Comparison of ENCODE assay signal across 11 mouse cellular contexts in genomic region chr4:62731531-62732063, GRCm38 (mm10).
DNase-seq lines count a peak whose midpoint lies in the region; ATAC-seq and TF ChIP-seq lines count a peak whose summit lies in the region.
"Had no signal": no experiment of that assay in that cellular context is flagged by ENCODE, and none has a peak within 500 bp of the region (broad histone marks: within the 10 kb centered on the region; RNA-seq: fewer than 3 reads in every experiment).

No protein-coding gene starts in this region.

- no peak overlapping the region for H3K9ac ChIP-seq in heart, embryonic 16.5 days (ENCODE audit: low read length)
- no peak overlapping the region for H3K9ac ChIP-seq in stomach, embryonic 15.5 days
- H3K9ac ChIP-seq in hindbrain, embryonic 16.5 days (ENCODE audit: low read depth, low read length), result no peak overlapping the region
- H3K9ac ChIP-seq: forebrain, embryonic 12.5 days had no signal

- H3K4me3 ChIP-seq in gastrocnemius, adult 2 months, result no peak overlapping the region
- H3K4me3 ChIP-seq in heart, embryonic 16.5 days (ENCODE audit: low read length), result no peak overlapping the region
- no peak overlapping the region for H3K4me3 ChIP-seq in stomach, embryonic 15.5 days (replicated peaks)
- no peak overlapping the region for H3K4me3 ChIP-seq in hindbrain, embryonic 16.5 days (ENCODE audit: low read length)
- H3K4me3 ChIP-seq: forebrain, embryonic 12.5 days had no signal

- no peaks in the 10 kb centered on the region for H3K27me3 ChIP-seq in heart, embryonic 16.5 days (ENCODE audit: control insufficient read depth, insufficient read depth, low read length)
- no peaks in the 10 kb centered on the region for H3K27me3 ChIP-seq in stomach, embryonic 15.5 days (replicated peaks)
- no peaks in the 10 kb centered on the region for H3K27me3 ChIP-seq in hindbrain, embryonic 16.5 days (replicated peaks; ENCODE audit: control insufficient read depth, insufficient read depth, low read length)
- H3K27me3 ChIP-seq: forebrain, embryonic 12.5 days had no signal

- 72% methylated on average over 6 of the region's 6 CpGs for WGBS in heart, embryonic 16.5 days
- WGBS in stomach, embryonic 15.5 days, result 75% methylated on average over 6 of the region's 6 CpGs
- 85% methylated on average over 6 of the region's 6 CpGs for WGBS in hindbrain, embryonic 16.5 days

- intact Hi-C loops in gastrocnemius, adult 2 months (cut with DNase I), result loop anchor here (5.0 kb wide), 1 partner anchor 34 kb away; no protein-coding TSS in a partner anchor

- H3K4me1 ChIP-seq in heart, embryonic 16.5 days (ENCODE audit: control insufficient read depth, insufficient read depth, low read length), result peaks cover 54% of the 10 kb centered on the region
- H3K4me1 ChIP-seq in stomach, embryonic 15.5 days, result peaks cover 31% of the 10 kb centered on the region
- H3K4me1 ChIP-seq in hindbrain, embryonic 16.5 days (ENCODE audit: control insufficient read depth, insufficient read depth, low read depth, low read length), result peaks cover 10% of the 10 kb centered on the region

- peak overlapping the region; percentile 76 for H3K27ac ChIP-seq in gastrocnemius, adult 2 months
- peak overlapping the region; percentile 96 for H3K27ac ChIP-seq in heart, embryonic 16.5 days (ENCODE audit: low read length)
- peak overlapping the region; percentile 87 for H3K27ac ChIP-seq in stomach, embryonic 15.5 days
- no peak overlapping the region for H3K27ac ChIP-seq in hindbrain, embryonic 16.5 days (ENCODE audit: low read depth, low read length)
- H3K27ac ChIP-seq: forebrain, embryonic 12.5 days had no signal

- no peak for TF ChIP-seq CTCF in gastrocnemius, adult 2 months (IDR thresholded peaks at IDR 0.05)

- no peaks in the 10 kb centered on the region for H3K9me3 ChIP-seq in heart, embryonic 16.5 days (replicated peaks; ENCODE audit: control insufficient read depth, low read length)
- no peaks in the 10 kb centered on the region for H3K9me3 ChIP-seq in stomach, embryonic 15.5 days
- no peaks in the 10 kb centered on the region for H3K9me3 ChIP-seq in hindbrain, embryonic 16.5 days (ENCODE audit: control insufficient read depth, low read length)
- H3K9me3 ChIP-seq: forebrain, embryonic 12.5 days had no signal

- peak; percentile 51 for DNase-seq in lung, postnatal 10 days
- no peak for DNase-seq in lung, postnatal 36 days
- peak; percentile 76 for DNase-seq in gastrocnemius, adult 2 months
- DNase-seq in kidney, adult 18-20 months, result no peak
- DNase-seq: right cerebral cortex, postnatal 4 days; thymus, adult 18-20 months had no signal

- H3K4me2 ChIP-seq in heart, embryonic 16.5 days (ENCODE audit: low read depth, low read length), result no peak overlapping the region
- no peak overlapping the region for H3K4me2 ChIP-seq in stomach, embryonic 15.5 days
- no peak overlapping the region for H3K4me2 ChIP-seq in hindbrain, embryonic 16.5 days (ENCODE audit: low read length)
- H3K4me2 ChIP-seq: forebrain, embryonic 12.5 days had no signal

- ATAC-seq in heart, embryonic 16.5 days (replicated peaks; ENCODE audit: extremely low read depth, insufficient read depth, low FRiP score), result no peak
- no peak for ATAC-seq in stomach, embryonic 15.5 days (ENCODE audit: insufficient read depth, low FRiP score, low read depth)
- ATAC-seq in hindbrain, embryonic 16.5 days, result no peak
- ATAC-seq in megakaryocyte progenitor cell, adult 5-6 weeks (replicated peaks; ENCODE audit: poor library complexity), result no peak

- H3K36me3 ChIP-seq in heart, embryonic 16.5 days (ENCODE audit: control insufficient read depth, insufficient read depth), result no peaks in the 10 kb centered on the region
- no peaks in the 10 kb centered on the region for H3K36me3 ChIP-seq in stomach, embryonic 15.5 days
- H3K36me3 ChIP-seq in hindbrain, embryonic 16.5 days (ENCODE audit: control insufficient read depth, insufficient read depth, low read length), result no peaks in the 10 kb centered on the region
- H3K36me3 ChIP-seq: forebrain, embryonic 12.5 days had no signal

Comparison
In these comparisons a context has a peak if more than half of its experiments do, and no peak if none do; other contexts are left out.
1. DNase-seq: peak in lung, postnatal 10 days (single experiment) and gastrocnemius, adult 2 months (single experiment); none in lung, postnatal 36 days (single experiment) and kidney, adult 18-20 months (single experiment).